Mouse (Mus musculus): ENCODE measurements around the gene Apob. TPM values are rescaled to one million over a fixed set of nuclear protein-coding genes. Genes with fewer than 3 reads are reported as not detected.

Apob gene
- total and polyA plus RNA-seq, 2 experiments from 2014 or later, result 0.61 TPM; not detected in 1

- Histone ChIP-seq H3K36me3 (replicated peaks; ENCODE audit: control insufficient read depth, insufficient read depth, low read length) (no peaks in the 10 kb centered on the region), H3K4me3 (ENCODE audit: low read depth, low read length) (no peak overlapping the region), H3K9me3 (replicated peaks; ENCODE audit: control insufficient read depth, low read length) (no peaks in the 10 kb centered on the region), H3K4me2 (ENCODE audit: low read depth, low read length) (no peak overlapping the region), H3K27me3 (ENCODE audit: control insufficient read depth, insufficient read depth, low read length) (no peaks in the 10 kb centered on the region), H3K4me1 (ENCODE audit: control insufficient read depth, insufficient read depth) (no peaks in the 10 kb centered on the region), H3K9ac (replicated peaks; ENCODE audit: low read depth, low read length) (no peak overlapping the region), H3K27ac (ENCODE audit: low read depth) (no peak overlapping the region)
- DNase-seq (ENCODE audit: low spot score) (no peak), ATAC-seq (ENCODE audit: insufficient read depth, low read depth) (no peak)
- TF ChIP-seq CTCF (IDR thresholded peaks at IDR 0.05; ENCODE audit: low read depth) (no peak), EP300 (IDR thresholded peaks at IDR 0.05; ENCODE audit: low read depth) (no peak)
- WGBS, result 63% methylated on average over 11 of the region's 11 CpGs
Measured at GRCm38 (mm10) chr12:8063363-8064065, 86.1 kb downstream of the Apob start.

Other genes with a start within 250 kb of the Apob start
- gene Ldah, start 230.5 kb downstream of the Apob start, total RNA-seq (2014; rRNA removed; ENCODE audit: low replicate concordance), result 17.0 and 21.4 TPM in 2 replicates
- gene Ldah, start 230.5 kb downstream of the Apob start, polyA plus RNA-seq (2015; fragmentation: Nextera tagmentation; extraction: Ambion mirVana), result 45.0 and 46.8 TPM in 2 replicates

All from heart, postnatal 0 days (tissue).